Comparison of ENCODE assay signal across 7 mouse cellular contexts in the genomic region with DNA sequence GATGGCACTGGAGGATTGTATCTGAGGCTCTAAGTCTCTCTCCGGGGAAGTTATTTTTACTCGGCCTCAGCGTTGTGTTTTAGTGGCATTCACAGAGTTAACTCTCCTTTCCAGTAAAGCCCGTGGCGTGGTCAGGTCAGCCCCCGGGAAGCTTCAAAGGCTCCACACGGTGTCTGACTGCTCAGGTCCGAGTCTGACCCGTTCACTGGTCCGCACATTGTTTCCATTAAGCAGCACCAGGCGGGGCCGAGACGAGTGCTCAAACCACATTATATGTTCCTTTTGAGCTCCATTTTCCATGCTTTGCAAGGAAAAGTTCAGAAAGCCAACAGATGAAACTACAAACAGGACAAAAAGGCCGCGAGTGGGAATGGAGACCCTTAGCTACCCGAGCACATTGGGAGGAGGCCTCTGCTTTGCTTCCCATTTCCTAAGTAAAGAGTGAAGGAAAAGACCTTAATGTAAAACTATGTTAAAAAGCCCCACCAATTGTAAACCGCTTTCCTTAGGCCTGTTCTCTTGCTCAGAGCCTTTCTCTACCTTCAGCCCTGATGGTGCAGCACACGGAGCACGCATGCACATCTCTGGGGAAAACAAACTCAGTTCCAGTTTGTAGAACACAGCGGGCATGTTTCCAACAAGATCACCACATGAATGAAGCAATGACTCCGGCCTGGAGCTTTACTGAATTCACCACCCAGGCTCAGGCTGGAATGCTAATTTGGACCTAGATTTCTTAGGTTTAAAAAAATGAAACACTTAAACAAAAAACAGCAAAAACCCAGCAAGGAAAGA. TPM values are rescaled to one million over a fixed set of nuclear protein-coding genes. Genes with fewer than 3 reads are reported as not detected.
A peak's percentile ranks its signal among the peaks of the same experiment; 100 is the strongest.
DNase-seq lines count a peak whose midpoint lies in the region; ATAC-seq and TF ChIP-seq lines count a peak whose summit lies in the region.

No protein-coding gene starts in this region.

- no peak for TF ChIP-seq POLR2A in limb, embryonic 14.5 days (IDR thresholded peaks at IDR 0.05; ENCODE audit: borderline replicate concordance, extremely low read depth, insufficient read depth, insufficient read length)

- H3K27ac ChIP-seq in embryonic facial prominence, embryonic 13.5 days: peak overlapping the region; percentile 94
- peak overlapping the region; percentile 70 for H3K27ac ChIP-seq in limb, embryonic 14.5 days (replicated peaks; ENCODE audit: low read depth, low read length)
- peak overlapping the region; percentile 77 for H3K27ac ChIP-seq in stomach, embryonic 16.5 days (ENCODE audit: low read length)

- DNase-seq in testis, postnatal 14 days (ENCODE audit: low spot score): peak; percentile 21
- no peak for DNase-seq in testis, postnatal 10 days (ENCODE audit: low spot score)
- peak; percentile 36 for DNase-seq in heart, postnatal 4 days
- peak; percentile 53 for DNase-seq in limb, embryonic 14.5 days (ENCODE audit: low spot score)
- no peak for DNase-seq in layer of hippocampus, postnatal 36 days

- H3K27me3 ChIP-seq in embryonic facial prominence, embryonic 13.5 days: no peaks in the 10 kb centered on the region
- no peaks in the 10 kb centered on the region for H3K27me3 ChIP-seq in limb, embryonic 14.5 days (ENCODE audit: control insufficient read depth, insufficient read depth, low read length)
- H3K27me3 ChIP-seq in stomach, embryonic 16.5 days (ENCODE audit: control insufficient read depth, insufficient read depth, low read length): no peaks in the 10 kb centered on the region

- peaks cover 72% of the 10 kb centered on the region for H3K4me1 ChIP-seq in embryonic facial prominence, embryonic 13.5 days
- H3K4me1 ChIP-seq in limb, embryonic 14.5 days (ENCODE audit: control insufficient read depth, insufficient read depth, low read length): peaks cover 38% of the 10 kb centered on the region
- H3K4me1 ChIP-seq in stomach, embryonic 16.5 days (ENCODE audit: control insufficient read depth, insufficient read depth, low read length): peaks cover 32% of the 10 kb centered on the region

- no peak overlapping the region for H3K4me3 ChIP-seq in embryonic facial prominence, embryonic 13.5 days
- H3K4me3 ChIP-seq in limb, embryonic 14.5 days (replicated peaks; ENCODE audit: low read length): no peak overlapping the region
- H3K4me3 ChIP-seq in stomach, embryonic 16.5 days (replicated peaks; ENCODE audit: low read length): no peak overlapping the region

- ATAC-seq in embryonic facial prominence, embryonic 13.5 days (ENCODE audit: insufficient number of reproducible peaks, insufficient read depth, low FRiP score, low TSS enrichment, low read depth): 0 out of 2 replicates have a peak, but pooled peaks have one; percentile 17
- ATAC-seq in limb, embryonic 14.5 days (ENCODE audit: low FRiP score, low read depth): peak; percentile 64
- ATAC-seq in stomach, embryonic 16.5 days (ENCODE audit: insufficient read depth, low FRiP score): no peak

- WGBS in embryonic facial prominence, embryonic 13.5 days: 14% methylated on average over 21 of the region's 21 CpGs
- 15% methylated on average over 21 of the region's 21 CpGs for WGBS in limb, embryonic 14.5 days
- 34% methylated on average over 21 of the region's 21 CpGs for WGBS in stomach, embryonic 16.5 days

- peaks cover 19% of the 10 kb centered on the region for H3K36me3 ChIP-seq in embryonic facial prominence, embryonic 13.5 days
- H3K36me3 ChIP-seq in limb, embryonic 14.5 days (ENCODE audit: control insufficient read depth, insufficient read depth, low read length): peaks cover 14% of the 10 kb centered on the region
- no peaks in the 10 kb centered on the region for H3K36me3 ChIP-seq in stomach, embryonic 16.5 days (ENCODE audit: control insufficient read depth, insufficient read depth, low read length)

- no peaks in the 10 kb centered on the region for H3K9me3 ChIP-seq in embryonic facial prominence, embryonic 13.5 days
- no peaks in the 10 kb centered on the region for H3K9me3 ChIP-seq in limb, embryonic 14.5 days (ENCODE audit: control insufficient read depth, low read length)
- H3K9me3 ChIP-seq in stomach, embryonic 16.5 days (replicated peaks; ENCODE audit: control insufficient read depth, low read length): no peaks in the 10 kb centered on the region

- H3K4me2 ChIP-seq in embryonic facial prominence, embryonic 13.5 days: peak overlapping the region; percentile 41
- H3K4me2 ChIP-seq in limb, embryonic 14.5 days (replicated peaks; ENCODE audit: low read depth, low read length, severe bottlenecking): peak overlapping the region; percentile 23; the same call in 1 of the 2 replicates
- H3K4me2 ChIP-seq in stomach, embryonic 16.5 days (ENCODE audit: low read depth, low read length): no peak overlapping the region

- 0 out of 2 replicates have a peak overlapping the region, but pooled peaks have one; percentile 21 for H3K9ac ChIP-seq in embryonic facial prominence, embryonic 13.5 days
- H3K9ac ChIP-seq in limb, embryonic 14.5 days (ENCODE audit: low read depth, low read length, severe bottlenecking): no peak overlapping the region
- no peak overlapping the region for H3K9ac ChIP-seq in stomach, embryonic 16.5 days (ENCODE audit: low read length)

RNA-seq across cellular contexts. Expression of a gene that starts 42.8 kb away (rescaled TPM):
- 52.6 and 54.8 TPM in 2 replicates for polyA plus RNA-seq in embryonic facial prominence, embryonic 13.5 days (2015; fragmentation: Nextera tagmentation; extraction: Ambion mirVana)
- 10 to 100 TPM; 64.7 to 69.2 TPM for total RNA-seq in heart, postnatal 4 days (2021)
- polyA plus RNA-seq in limb, embryonic 14.5 days (2012; rRNA removed): 75.0 and 87.4 TPM in 2 replicates
- polyA plus RNA-seq in limb, embryonic 14.5 days (2014; fragmentation: Nextera tagmentation; extraction: Ambion mirVana): 43.3 and 50.8 TPM in 2 replicates
- 21.3 and 23.8 TPM in 2 replicates for polyA plus RNA-seq in stomach, embryonic 16.5 days (2015; fragmentation: Nextera tagmentation; extraction: Ambion mirVana)
- total RNA-seq in layer of hippocampus, postnatal 36 days (2021): 10 to 100 TPM; 15.7 to 16.3 TPM

Comparison
In these comparisons a context has a peak if more than half of its experiments do, and no peak if none do; other contexts are left out.
1. DNase-seq: peak in testis, postnatal 14 days (single experiment), heart, postnatal 4 days (single experiment) and limb, embryonic 14.5 days (single experiment); none in testis, postnatal 10 days (single experiment) and layer of hippocampus, postnatal 36 days (0 of 2).
2. Peak in every context shown above with its lines, with median percentiles within 50 percentile points of each other: H3K27ac ChIP-seq.